Mouse (Mus musculus): ENCODE measurements around the gene Vps53.

- TF ChIP-seq POLR2A (IDR thresholded peaks at IDR 0.05; ENCODE audit: insufficient read depth, low read depth, low read length) (no peak), CTCF (IDR thresholded peaks at IDR 0.05; ENCODE audit: insufficient read depth, low read depth, low read length) (no peak)
These were observed 136.6 kb downstream of the Vps53 start for GRCm38 (mm10) chr11:76042882-76043281.
